Mouse (Mus musculus) G1E (cell line): Measurements from ENCODE around the gene Gpx2.

Experiments used
- CTCF ChIP-seq: IDR thresholded peaks from 2 replicates; pipeline ENCODE4 v1.5.1; 2012; ENCODE audit warnings: low read depth, low read length, inconsistent platforms, mixed read lengths
- GATA1 ChIP-seq: IDR thresholded peaks from 2 replicates; pipeline ENCODE4 v1.6.1; 2012; ENCODE audit warnings: borderline replicate concordance, low read length, inconsistent platforms, mixed read lengths
- TAL1 ChIP-seq: conservative IDR thresholded peaks from 2 replicates; pipeline ENCODE4 v1.6.1; 2012; ENCODE audit warnings: low read depth, low read length, inconsistent platforms, mixed read lengths

- TF ChIP-seq CTCF (no peak), GATA1 (no peak), TAL1 (no peak)
Measured at GRCm38 (mm10) chr12:76750866-76751459, 44.4 kb downstream of the Gpx2 start.
